Mouse (Mus musculus) brain, embryonic 14.5 days (tissue): Measurements from ENCODE around the gene Bdnf.

Experiments used
- CTCF ChIP-seq: fragments of 200-500 bp; IDR thresholded peaks from 2 replicates; pipeline ENCODE4 v1.5.1; 2012; ENCODE audit warnings: inconsistent platforms, mild to moderate bottlenecking, moderate library complexity, borderline replicate concordance; ENCODE audit not compliant: insufficient read depth, insufficient read length; ENCODE audit errors: extremely low read depth
- POLR2A ChIP-seq: fragments of 200-500 bp; IDR thresholded peaks from 2 replicates; pipeline ENCODE4 v1.6.1; 2012; ENCODE audit warnings: mild to moderate bottlenecking, inconsistent platforms, borderline replicate concordance; ENCODE audit not compliant: poor library complexity, insufficient read depth, insufficient read length, severe bottlenecking; ENCODE audit errors: extremely low read depth

DNA sequence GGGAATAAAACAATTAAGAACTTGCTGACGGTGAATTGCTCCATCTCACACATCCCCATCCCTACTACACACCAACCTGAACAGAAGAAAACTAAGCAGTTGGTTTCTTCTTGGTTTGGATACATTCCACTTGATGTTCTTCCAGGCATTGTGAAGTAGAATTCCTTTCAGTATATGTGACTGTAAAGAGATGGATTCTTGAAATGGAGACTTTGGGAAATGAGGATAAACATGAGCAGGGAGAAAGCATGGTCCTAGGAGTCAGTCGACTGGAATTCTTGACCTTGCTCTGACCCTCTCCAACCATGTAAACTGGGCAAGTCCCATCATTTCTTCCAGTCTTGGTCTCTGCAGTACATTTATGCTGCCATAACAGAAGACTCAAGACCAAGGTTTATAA lies 63.8 kb downstream of the Bdnf start:
- no peak for TF ChIP-seq CTCF
- no peak for TF ChIP-seq POLR2A
